Mouse (Mus musculus) G1E (cell line): ENCODE results near the gene Ermp1. TPM values are rescaled to one million over a fixed set of nuclear protein-coding genes. Genes with fewer than 3 reads are reported as not detected.
"Not testable (repeated sequence)": the region's sequence is repeated elsewhere in the genome, so short reads cannot be mapped to it uniquely, and the experiment has no call there.

Experiments used
- ATAC-seq: 2 replicates; pipeline ENCODE4 v1.8.0; 2016; ENCODE audit warnings: mild to moderate bottlenecking; ENCODE audit not compliant: insufficient number of reproducible peaks, poor library complexity, low FRiP score, severe bottlenecking; ENCODE audit errors: extremely low read depth
- DNase-seq: peaks from one replicate; pipeline ENCODE4 v3.0.0; 2012; ENCODE audit warnings: low spot score
- H3K27me3 ChIP-seq: 2 replicates; pipeline ENCODE4 v1.6.1; 2012; ENCODE audit warnings: mild to moderate bottlenecking, low read length, inconsistent platforms; ENCODE audit not compliant: insufficient read depth
- H3K36me3 ChIP-seq: replicated peaks from 2 replicates; pipeline ENCODE3; 2012; ENCODE audit warnings: mild to moderate bottlenecking, inconsistent platforms
- H3K4me1 ChIP-seq: 2 replicates; pipeline ENCODE4 v1.6.1; 2012; ENCODE audit warnings: low read depth, low read length, inconsistent platforms, mixed read lengths; ENCODE audit not compliant: insufficient read depth
- H3K4me3 ChIP-seq: 2 replicates; pipeline ENCODE4 v1.5.1; 2012; ENCODE audit warnings: low read depth, mild to moderate bottlenecking, inconsistent platforms, low read length, moderate library complexity, mixed read lengths
- H3K9me3 ChIP-seq: replicated peaks from 2 replicates; pipeline ENCODE4 v1.6.1; 2012; ENCODE audit warnings: inconsistent platforms
- CTCF ChIP-seq: IDR thresholded peaks from 2 replicates; pipeline ENCODE4 v1.5.1; 2012; ENCODE audit warnings: low read depth, low read length, inconsistent platforms, mixed read lengths
- GATA1 ChIP-seq: IDR thresholded peaks from 2 replicates; pipeline ENCODE4 v1.6.1; 2012; ENCODE audit warnings: borderline replicate concordance, low read length, inconsistent platforms, mixed read lengths
- GATA2 ChIP-seq: IDR thresholded peaks from 2 replicates; pipeline ENCODE4 v1.6.1; 2012; ENCODE audit warnings: low read depth, low read length, inconsistent platforms, borderline replicate concordance
- POLR2AphosphoS5 ChIP-seq: IDR thresholded peaks from 2 replicates; pipeline ENCODE4 v1.6.1; 2012; ENCODE audit warnings: low read depth, low read length, inconsistent platforms; ENCODE audit not compliant: insufficient replicate concordance
- TAL1 ChIP-seq: conservative IDR thresholded peaks from 2 replicates; pipeline ENCODE4 v1.6.1; 2012; ENCODE audit warnings: low read depth, low read length, inconsistent platforms, mixed read lengths
- polyA plus RNA-seq: library from polyadenylated mRNA; stranded (reverse); fragments of >175 nt; gene quantifications from 2 replicates; pipeline ENCODE4 v1.2.3, GENCODE M21; 2012
- total RNA-seq, 2 experiments: library from RNA; stranded (forward) in 1 of 2; stranded (reverse) in 1 of 2; fragments of 200-1000 nt in 1 of 2; fragments of >200 nt in 1 of 2; fragmentation: Nextera tagmentation in 1 of 2; gene quantifications; 2 replicates each; pipeline ENCODE4 v1.2.3; 2014 to 2017

Ermp1 gene
- total and polyA plus RNA-seq, 3 experiments, result 11.4 to 22.6 (median 19.3) TPM

DNA sequence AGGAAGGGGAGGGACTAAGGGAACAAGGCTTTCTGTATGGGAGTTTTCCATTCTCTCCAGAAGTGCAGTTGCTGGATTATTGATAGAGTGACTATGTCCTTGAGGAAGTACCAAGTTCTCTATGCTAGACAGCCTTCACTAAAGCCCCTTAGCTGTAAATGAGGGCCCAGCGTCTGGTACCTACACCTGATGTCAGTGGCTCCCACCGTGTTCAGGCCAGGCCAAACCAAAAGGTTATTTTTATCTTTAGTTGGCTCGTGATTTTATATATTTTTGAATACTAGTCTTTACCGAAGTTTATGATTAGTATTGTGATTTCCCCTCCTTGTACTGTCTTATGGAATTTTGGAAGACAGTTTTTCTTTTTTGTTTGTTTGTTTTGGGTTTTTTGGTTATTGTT is 40.7 kb downstream of the Ermp1 start:
- peaks cover 70% of the 10 kb centered on the region for H3K36me3 ChIP-seq
- no peak overlapping the region for H3K4me3 ChIP-seq
- no peaks in the 10 kb centered on the region for H3K4me1 ChIP-seq
- TF ChIP-seq CTCF, result no peak
- no peak for TF ChIP-seq TAL1
- TF ChIP-seq POLR2AphosphoS5, result no peak
- TF ChIP-seq GATA2, result no peak
- TF ChIP-seq GATA1, result no peak
- DNase-seq (no peak), ATAC-seq (no peak)
- H3K9me3 ChIP-seq, result no peaks in the 10 kb centered on the region
- H3K27me3 ChIP-seq, result no peaks in the 10 kb centered on the region

DNA sequence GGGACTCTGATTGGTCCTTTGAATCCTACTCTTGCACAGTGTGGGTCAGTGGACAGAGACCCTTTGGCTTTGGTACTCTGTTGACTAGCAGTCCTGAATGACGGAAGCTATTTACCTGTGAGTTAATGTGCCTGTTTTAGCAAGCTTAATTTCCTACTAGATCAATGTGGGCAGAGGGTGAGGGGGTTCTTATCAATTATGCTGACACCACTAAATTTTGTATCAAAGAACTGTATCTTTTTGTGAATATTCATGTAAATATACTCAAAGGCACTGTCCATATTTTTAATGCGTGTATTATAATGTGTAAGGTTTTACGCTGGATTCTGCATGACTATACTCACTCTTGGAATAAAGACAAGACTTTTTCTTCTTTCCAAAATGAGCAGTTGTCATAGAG is 43.6 kb downstream of the Ermp1 start:
- TF ChIP-seq GATA1 (no peak), POLR2AphosphoS5 (no peak), CTCF (no peak), GATA2 (no peak), TAL1 (no peak)
- ATAC-seq (no peak), DNase-seq (no peak)
- H3K9me3 ChIP-seq, result no peaks in the 10 kb centered on the region
- peaks cover 65% of the 10 kb centered on the region for H3K36me3 ChIP-seq
- H3K4me3 ChIP-seq, result no peak overlapping the region
- H3K4me1 ChIP-seq, result no peaks in the 10 kb centered on the region
- H3K27me3 ChIP-seq, result no peaks in the 10 kb centered on the region

DNA sequence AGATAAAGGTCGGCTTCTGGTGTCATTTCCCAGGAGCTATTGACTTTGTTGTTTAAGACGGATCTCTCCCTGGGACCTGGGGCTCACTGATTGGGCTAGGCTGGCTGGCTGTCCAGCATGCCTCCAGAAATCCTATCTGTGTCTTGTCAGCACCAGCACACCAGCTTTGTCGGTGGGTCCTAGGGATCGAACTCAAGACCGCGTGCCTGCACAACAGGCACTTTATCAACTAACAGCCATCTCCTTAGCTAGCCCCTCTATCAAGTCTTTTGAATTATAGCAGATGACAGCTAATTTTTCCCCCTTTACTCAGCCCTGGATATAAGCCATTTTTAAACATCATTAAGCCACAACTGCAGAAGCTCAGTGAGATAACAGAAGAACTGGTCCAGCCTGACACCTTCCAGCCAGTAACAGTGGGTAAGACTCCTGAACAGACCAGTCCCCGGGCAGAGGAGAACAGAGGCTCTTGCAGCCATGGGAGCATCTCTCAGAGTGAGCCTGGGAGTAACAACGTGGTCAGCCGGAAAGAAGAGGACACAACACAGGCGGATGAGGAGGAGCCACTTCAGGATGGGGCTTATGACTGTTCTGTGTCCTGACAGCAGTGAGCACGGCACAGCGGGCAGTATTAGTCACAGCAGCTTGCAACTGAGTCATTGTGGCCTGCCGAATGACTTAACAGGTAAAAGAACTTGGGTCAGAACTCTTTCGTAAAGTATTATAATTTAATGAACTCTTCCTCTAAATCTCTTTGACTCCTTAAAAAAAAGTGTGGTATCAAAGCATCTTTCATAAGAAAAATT is 44.5 kb downstream of the Ermp1 start:
- Histone ChIP-seq H3K4me3 (no peak overlapping the region), H3K4me1 (no peaks in the 10 kb centered on the region), H3K9me3 (no peaks in the 10 kb centered on the region), H3K36me3 (peaks cover 70% of the 10 kb centered on the region), H3K27me3 (no peaks in the 10 kb centered on the region)
- no peak for ATAC-seq
- no peak for DNase-seq
- TF ChIP-seq CTCF (no peak), GATA2 (no peak), POLR2AphosphoS5 (no peak), GATA1 (no peak), TAL1 (no peak)

GRCm38 (mm10) chr19:29598981-29599380 is 49.2 kb downstream of the Ermp1 start:
- TF ChIP-seq GATA1 (no peak), POLR2AphosphoS5 (no peak), CTCF (no peak), GATA2 (no peak), TAL1 (no peak)
- Histone ChIP-seq H3K4me1 (no peaks in the 10 kb centered on the region), H3K27me3 (no peaks in the 10 kb centered on the region), H3K36me3 (peaks cover 81% of the 10 kb centered on the region), H3K4me3 (no peak overlapping the region), H3K9me3 (no peaks in the 10 kb centered on the region)
- no peak for ATAC-seq
- no peak for DNase-seq

GRCm38 (mm10) chr19:29596985-29597384 is 51.2 kb downstream of the Ermp1 start:
- H3K4me3 ChIP-seq, result no peak overlapping the region
- TF ChIP-seq CTCF, result peak; percentile 21; the same call in 1 of the 2 replicates
- no peak for TF ChIP-seq GATA1
- no peak for DNase-seq
- no peaks in the 10 kb centered on the region for H3K27me3 ChIP-seq
- no peaks in the 10 kb centered on the region for H3K4me1 ChIP-seq
- H3K36me3 ChIP-seq, result peaks cover 66% of the 10 kb centered on the region
- no peaks in the 10 kb centered on the region for H3K9me3 ChIP-seq
- ATAC-seq, result no peak

DNA sequence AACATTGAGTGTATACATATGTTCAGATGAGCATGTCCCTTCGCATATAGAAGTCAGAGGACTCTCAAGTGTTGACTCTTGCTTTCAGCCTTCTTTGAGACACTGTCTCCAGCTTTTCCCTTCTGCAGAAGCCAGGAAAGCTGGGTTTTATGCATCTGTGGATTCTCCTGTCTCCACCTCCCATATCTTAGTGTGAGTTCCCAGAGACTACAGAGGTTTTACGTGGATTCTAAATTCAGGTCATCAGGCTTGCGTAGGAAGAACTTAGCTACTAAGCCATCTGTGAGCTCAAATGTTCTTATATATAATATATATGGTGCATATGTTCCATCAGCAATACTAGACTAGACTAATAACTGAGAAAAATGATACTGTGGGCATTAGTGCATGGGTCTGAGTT is 51.9 kb downstream of the Ermp1 start:
- ATAC-seq, result no peak
- H3K27me3 ChIP-seq, result no peaks in the 10 kb centered on the region
- no peak overlapping the region for H3K4me3 ChIP-seq
- DNase-seq, result no peak
- peaks cover 69% of the 10 kb centered on the region for H3K36me3 ChIP-seq
- H3K9me3 ChIP-seq, result no peaks in the 10 kb centered on the region
- H3K4me1 ChIP-seq, result no peaks in the 10 kb centered on the region
- TF ChIP-seq TAL1 (no peak), CTCF (no peak), POLR2AphosphoS5 (no peak), GATA1 (no peak), GATA2 (no peak)

DNA sequence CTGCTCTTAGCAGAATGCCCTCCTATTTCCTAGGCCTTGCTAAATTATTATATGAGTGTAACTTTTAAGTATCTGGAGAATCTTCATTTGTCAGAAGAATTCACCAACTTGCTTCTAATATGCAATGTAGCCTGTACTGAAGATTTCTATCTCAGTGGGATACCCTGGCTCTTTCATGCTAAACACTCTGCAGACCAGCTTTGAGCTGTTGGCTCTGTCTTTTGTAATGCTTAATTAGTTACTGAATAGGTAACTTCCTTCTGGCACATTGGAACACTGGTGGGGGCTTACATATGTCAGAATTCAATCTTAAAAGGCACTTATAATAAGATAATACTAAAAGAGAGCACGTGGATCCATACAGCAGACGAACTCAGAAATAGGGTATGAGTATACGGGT is 54.4 kb downstream of the Ermp1 start:
- H3K9me3 ChIP-seq, result not testable (repeated sequence)

More for the DNA sequence above, 54.4 kb downstream of the Ermp1 start:
- peaks cover 53% of the 10 kb centered on the region for H3K36me3 ChIP-seq
- not testable (repeated sequence) for H3K4me1 ChIP-seq, H3K4me3 ChIP-seq, ATAC-seq, DNase-seq, H3K27me3 ChIP-seq
